Mouse (Mus musculus) induced T-regulatory cell, adult 2 months (primary cell): ENCODE results near the gene Hoxc13.

ENCODE experiments used
- DNase-seq: peaks from one replicate; pipeline ENCODE4 v3.0.0-alpha.2; 2012; ENCODE audit warnings: low read depth

Gene Hoxc13

DNA sequence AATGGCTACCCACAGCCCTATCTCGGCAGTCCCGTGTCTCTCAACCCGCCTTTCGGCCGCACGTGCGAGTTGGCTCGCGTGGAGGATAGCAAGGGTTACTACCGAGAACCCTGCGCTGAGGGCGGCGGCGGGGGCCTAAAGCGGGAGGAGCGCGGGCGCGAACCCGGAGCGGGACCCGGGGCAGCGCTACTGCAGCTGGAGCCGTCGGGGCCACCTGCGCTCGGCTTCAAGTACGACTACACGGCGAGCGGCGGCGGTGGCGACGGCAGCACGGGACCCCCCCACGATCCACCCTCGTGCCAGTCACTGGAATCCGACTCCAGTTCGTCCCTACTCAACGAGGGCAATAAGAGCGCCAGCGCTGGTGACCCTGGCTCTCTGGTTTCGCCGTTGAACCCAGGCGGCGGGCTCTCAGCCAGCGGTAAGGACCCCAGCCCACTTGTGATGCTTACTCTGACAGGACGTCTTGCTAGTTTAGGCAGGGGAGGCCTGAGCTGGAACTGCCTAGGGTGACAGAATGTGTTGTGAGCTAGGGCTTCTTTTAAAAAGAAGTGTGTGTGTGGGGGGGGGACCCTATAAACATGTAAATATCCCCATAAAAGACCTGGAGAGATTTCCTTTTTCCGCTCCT lies 16.2 kb downstream of the Hoxc13 start:
- no peak for DNase-seq

DNA sequence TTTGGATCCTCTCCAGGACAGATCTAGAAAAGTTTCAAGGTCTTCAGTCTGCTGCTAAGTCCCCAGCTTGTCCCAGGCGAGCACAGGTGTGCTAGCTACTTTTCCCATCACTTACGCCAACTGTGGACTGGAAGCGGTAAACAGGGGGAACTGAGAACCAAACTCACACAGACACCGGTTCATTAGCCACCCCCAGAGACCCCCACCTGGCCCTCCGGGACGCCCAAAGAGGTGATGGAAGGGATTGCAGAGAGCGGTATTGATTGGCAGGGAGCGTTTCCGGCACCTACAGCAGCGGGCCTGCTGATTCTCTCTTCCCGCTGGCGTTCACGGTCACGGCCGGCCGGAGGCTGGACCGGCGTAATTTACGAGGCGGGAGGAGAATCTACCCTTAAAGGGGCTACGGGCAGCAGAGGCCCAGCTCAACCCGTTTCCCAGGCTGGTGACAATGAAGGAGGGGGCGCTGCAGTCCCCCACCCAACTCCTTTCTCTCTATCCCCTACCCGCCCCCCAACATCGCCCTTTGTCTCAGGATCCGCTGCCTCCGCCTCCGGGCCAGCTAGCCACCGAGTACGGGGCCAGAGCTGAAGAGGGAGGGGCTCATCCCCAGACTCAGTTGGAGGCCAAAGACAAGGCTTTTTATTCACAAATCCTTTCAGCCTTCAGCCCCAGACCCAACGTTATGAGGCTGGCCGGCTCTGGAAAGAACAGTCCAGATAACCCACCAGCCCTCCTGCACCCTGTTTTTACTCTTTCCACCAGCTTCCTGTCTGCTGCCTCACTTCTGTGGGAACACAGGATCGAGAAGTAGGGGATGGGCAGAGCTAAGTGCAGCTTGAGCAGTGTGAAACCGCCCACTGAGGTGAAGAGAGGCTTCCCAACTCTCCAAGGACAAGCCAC lies 18.6 kb downstream of the Hoxc13 start:
- no peak for DNase-seq

DNA sequence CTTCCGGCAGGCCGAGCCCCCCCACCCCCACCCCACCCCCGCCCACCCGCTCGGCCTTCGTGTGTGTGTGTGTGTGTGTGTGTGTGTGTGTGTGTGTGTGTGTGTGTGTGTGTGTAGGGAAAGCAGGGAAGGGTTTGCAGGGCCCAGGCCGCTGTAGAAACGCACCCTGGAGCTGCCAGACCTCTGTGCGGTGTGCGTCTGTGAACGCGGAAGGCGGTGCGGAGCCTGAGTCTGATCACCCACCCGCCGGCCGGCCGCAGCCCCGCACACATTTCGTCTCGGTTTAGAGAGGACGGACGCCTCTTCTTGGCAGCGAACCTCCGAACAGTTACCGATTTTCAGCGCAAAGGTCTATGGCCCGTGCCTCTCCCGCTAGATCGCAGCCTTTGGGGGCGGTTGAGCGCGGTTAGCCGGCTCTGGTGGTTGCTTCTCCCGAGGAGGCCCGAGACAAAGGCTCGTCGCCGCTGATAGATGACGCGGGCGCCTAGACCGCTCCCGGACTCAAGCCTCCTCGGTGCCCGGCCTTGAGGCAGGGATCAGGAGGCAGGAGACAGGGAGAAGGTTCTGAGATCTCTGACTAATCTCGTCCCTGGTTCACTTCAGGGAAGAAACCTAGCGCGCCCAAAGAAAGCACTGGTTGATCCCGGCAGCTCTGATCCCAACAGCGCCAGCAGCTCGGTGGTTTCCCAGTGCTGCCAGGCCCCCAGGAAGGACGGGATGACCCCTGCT lies 22.0 kb downstream of the Hoxc13 start:
- no peak for DNase-seq

DNA sequence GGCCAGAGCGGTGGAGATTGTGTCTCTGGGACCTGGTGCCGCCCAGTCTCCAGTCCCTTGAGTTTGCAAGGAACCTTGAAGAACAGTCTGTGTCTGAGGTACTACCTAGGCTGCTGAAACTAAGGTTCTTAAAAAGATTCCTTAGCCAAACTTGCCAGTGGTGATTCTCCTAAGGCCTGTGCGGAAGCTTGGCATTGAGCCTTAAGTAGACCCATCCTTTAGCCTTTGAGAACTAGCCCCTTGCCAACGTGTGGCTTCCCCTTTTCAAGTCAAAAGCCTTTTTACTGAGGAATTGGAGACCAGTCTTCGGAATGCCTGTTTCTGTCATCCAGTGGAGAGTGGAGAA lies 22.5 kb downstream of the Hoxc13 start:
- no peak for DNase-seq

DNA sequence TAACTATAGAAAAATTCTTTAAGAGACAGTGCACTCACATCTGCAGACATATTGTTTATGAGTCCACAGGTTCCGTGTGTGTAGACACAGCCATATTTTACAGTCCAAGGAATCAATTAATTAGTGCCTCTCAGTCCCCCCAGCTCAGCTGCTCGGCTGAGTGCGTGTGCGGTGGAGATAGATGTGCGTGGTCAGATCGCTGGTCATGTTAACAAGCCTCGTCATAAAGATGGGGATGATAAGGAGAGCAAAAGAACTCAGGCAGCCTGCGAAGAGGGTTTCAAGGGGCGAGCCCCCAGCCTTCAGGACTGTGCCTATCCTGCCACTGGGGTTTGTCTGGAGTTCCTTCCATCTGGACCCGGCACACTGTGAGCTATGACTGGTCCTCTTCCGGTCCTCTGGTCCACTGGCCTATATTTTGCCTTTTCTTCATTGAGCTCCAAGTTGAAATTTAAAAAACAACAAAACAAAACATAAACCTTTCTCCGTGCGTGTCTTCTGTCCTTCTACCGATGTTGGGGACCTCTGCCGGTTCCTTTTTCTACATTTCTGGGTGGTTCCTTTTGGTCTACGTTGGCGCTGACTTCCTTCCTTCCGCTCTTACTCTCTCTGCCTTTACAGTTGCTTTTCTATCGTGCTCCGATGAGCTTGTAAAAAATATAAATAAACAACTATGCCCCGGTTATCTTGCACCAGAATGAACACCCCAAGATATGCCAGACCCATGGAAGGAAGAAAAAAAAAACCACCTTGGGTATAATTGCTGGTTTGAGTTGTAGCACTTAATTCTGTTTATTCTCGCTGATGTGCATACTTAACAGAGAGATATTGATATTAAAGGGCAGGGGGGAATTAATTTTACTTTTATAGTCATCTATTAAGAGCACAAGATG lies 24.5 kb downstream of the Hoxc13 start:
- no peak for DNase-seq

DNA sequence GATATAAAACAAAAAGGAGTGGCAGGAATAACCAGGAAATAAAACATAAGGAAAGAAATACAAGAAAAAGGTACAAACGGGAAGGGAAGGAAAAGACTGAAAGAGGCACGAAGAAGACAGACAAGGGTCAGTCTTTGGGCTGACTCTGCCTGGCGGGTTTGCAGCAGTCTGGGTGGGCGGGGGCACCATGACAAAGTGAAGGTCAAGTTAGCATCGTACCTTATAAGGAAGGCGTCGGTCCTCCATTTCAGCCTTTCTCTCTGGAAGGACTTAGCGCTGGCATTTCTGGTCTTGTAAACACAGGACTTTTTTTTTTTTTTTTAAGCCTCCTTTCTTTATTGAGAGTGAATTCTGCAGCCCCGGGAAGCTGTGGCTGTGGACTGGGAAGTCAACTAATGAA lies 26.4 kb downstream of the Hoxc13 start:
- DNase-seq = no peak

DNA sequence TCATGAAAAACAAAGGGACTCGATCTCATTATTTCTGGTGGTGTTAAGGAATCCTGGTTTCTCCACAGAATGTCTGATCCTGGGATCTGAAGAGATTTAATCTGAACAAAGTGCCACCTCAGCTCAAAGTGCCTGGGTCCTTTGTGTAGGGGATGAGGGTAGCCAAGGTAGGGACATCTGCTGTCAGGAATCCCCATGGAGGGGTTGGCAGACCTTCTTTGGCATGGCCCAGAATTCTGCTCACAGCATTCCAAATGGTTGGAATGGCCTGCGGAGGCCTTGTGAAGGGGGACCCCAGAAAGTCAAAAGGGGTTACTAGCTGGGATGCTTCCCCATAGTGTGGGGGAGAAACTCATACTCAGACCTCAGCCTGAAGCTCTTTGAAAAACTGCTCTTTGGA lies 27.9 kb downstream of the Hoxc13 start:
- DNase-seq = no peak

DNA sequence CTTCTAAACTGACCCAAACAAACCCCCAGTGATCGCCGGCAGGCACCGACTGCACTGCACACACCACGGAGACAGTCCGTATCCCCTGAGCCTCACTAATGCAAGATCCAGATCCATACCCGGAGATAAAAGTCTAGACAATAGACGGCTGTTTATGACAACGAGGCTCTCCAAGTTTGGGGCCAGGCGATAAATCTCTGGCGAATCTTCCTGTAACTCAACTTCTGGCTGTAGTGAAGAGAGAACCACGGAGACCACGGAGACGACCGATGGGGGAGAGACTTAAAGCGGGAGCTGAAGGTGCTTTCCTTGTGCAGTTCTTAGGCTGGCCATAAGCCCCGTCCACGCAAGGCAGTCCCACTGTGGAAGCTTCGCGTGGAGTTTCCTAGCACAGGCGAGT lies 28.8 kb downstream of the Hoxc13 start:
- no peak for DNase-seq

DNA sequence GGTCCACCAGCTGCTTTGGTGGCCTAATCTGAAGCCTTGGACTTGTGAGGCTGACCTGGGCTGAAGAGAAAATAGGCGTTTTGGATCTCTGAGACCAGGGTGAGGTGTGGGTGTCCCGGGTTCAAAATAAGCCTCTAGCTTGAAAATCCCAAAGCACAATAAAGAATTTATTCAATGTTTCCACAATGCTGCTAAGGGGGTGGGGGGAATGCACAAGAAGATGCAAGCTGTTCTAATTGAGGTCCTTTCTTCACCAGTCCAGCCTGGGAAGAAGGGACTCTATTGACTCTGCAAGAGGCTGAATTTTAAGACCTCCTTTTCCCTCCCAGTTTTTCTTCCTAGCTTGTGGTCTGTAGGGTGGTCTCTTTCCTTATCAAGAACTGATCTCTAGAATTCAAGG lies 30.0 kb downstream of the Hoxc13 start:
- DNase-seq = no peak

DNA sequence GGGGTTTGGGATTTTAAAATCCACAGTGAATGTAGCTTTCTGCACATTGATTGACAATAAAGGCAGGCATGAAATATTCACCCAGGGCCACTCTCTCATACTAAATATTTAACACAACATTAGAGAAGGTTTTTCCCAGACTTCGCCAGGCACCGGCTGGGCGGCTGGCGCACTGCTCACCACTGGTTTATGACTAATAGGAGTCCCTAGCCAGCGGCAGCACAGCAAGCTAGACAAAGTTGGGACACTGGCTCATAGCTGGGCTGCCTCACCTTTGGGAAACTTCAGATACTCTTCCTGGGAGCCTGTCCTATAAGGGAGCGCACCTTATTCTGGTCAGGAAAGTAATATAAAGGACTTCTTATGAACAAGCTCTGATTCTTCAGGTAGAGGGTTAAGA lies 32.7 kb downstream of the Hoxc13 start:
- no peak for DNase-seq

DNA sequence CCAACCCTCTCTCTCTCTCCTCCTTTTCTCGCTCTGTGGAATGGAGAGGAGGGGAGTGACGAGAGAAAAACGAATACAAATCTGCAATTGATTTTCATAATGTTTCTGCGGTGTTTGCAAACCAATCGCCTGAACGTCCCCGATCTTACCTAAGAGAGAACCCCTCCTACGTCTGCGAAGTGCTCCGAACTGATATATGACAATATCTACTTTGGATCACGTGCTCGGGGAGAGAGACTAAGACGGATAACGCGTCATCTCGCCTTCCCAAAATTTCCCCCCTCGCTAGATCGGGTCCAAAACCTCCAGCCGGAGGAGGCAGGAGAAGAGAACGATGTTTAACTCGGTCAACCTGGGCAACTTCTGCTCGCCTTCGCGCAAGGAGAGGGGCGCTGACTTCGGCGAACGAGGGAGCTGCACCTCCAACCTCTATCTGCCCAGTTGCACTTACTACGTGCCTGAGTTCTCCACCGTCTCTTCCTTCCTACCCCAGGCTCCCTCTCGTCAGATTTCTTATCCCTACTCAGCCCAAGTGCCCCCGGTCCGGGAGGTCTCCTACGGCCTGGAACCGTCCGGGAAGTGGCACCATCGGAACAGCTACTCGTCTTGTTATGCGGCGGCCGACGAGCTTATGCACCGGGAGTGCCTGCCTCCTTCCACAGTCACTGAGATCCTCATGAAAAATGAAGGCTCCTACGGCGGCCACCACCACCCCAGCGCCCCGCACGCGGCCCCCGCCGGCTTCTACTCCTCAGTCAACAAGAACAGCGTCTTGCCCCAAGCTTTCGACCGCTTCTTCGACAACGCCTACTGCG lies 33.5 kb downstream of the Hoxc13 start, which contains the start of gene Hoxc11:
Gene Hoxc11, plus strand, starts transcription at position 236 of the 815 bp plus-strand sequence.
- no peak for DNase-seq

DNA sequence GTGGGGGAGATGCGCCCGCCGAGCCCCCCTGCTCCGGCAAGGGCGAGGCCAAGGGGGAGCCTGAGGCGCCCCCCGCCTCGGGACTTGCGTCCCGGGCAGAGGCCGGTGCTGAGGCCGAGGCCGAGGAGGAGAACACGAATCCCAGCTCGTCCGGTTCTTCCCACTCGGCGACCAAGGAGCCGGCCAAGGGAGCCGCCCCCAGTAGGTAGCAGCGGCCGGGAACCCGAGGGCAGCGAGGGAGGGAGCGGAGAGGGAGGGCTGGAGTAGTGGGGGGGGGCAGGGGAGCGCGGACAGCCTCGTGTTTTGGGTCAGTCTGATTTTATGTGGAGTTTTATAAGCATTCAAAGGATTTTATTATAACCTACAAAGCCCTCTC lies 34.1 kb downstream of the Hoxc13 start:
- no peak for DNase-seq

DNA sequence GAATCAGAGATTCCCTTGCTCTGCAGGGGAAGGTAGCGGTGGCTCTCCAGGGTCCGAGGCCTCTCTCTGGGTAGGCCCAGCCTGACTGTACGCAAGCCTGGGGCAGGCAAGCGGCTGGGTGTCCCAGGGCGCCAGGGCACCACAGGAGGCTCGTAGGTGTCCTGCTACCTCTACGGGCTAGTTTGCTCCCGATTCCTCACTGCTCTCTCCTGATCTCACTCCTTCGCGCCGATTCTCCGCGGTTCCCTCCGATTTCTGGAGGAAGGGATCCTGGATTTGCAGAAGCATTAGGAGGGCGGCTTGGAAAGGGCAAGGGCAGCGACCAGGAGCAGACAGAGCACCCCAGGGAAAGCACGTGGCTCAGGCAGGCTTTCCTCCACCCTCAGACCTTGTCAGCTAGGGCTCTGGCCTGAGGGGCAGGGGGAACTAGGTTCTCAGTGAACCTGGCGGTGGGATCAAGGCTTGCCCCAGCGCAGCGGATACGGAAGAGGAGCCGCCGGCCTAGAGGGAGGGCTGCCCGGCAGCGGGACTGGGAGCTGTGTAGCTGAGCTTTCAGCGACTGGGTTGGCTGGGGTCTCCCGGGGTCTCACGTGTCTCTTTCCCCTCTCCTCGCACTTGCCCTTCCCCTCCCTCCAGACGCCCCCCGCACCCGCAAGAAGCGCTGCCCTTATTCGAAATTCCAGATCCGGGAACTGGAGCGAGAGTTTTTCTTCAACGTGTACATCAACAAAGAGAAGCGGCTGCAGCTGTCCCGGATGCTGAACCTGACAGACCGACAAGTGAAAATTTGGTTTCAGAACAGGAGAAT lies 35.1 kb downstream of the Hoxc13 start:
- no peak for DNase-seq

DNA sequence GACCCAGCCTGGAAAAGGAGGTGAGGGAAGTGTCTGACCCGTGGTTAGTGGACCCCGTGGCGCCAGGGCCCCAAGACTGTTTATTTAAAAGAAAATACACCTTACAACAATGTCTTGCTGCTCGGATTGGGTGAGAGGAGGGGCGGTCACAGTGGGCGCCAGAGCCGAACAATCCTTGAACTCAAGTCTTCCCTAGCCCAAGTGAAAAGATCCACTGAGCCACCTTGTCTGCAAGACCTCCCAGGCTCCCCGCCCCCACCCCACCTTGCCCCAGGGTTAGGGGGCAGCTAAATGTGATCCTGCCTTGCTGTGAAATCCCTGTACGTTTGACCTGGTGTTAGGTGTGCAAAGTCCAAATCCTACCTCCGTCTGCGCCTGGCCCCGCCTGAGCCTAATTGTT lies 36.0 kb downstream of the Hoxc13 start:
- DNase-seq = no peak

DNA sequence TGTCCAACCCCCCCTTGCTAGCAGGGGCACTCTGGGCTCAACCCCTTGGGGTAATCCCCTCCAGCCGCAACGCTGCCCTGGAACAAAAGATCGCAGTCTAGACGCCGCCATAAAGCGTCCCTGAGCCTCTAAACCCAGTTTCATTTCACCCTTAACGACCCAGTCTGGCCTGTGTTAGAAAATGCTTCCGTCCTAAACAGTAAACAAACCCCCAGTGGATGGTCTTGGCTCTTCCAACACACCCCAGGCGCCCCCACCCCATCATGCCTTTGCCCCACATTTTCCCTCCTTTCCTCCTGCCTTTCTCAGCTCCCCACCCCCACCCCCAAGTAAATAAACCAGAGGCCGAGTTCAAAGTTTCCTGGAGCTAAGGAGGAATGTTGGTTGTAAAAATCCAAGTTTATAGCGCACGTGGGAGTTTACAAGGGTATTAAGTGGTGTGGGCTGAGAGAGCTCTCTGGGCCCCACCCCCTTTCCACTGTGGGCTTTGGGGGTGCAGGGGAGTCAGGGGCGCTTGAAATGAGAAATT lies 38.8 kb downstream of the Hoxc13 start:
- DNase-seq = no peak

DNA sequence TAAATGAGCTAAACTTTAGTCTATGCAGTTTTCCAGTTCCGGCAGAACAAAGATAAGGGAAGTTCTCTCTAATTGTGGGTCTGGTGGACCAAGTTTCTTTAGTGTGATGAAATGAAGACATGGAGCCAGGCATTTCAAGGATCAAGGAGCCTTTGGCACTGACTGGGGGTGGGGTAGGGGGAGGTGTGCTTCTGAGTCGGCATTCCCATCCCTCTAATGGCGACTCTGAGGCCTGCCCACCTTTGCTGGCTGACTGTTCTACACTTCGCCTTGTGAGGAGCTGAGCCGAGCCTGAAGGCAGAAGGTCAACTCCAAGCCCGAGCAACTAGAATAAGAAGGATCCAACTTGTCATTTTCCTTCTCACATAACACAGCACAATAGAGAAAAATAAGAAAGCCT lies 40.8 kb downstream of the Hoxc13 start:
- DNase-seq = no peak

DNA sequence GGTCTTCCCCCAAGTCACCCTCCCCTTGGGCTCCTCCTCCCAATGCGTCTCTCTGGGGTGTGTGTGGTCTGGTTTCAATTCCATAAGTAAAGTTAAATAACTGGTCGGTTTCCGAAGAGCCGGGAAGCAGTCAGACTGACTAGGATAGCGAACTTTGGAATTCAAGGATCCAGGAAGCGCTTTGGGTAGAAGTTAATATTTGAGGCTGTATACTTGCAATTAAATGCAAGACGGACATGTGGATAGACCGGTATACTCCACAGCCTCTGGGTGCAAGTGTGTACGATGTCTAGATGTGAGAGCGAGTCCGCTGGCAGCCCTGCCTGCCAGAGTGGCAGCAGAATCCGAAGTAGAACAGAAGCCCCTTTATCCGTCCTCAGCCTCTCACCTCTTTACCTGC lies 41.6 kb downstream of the Hoxc13 start:
- no peak for DNase-seq

DNA sequence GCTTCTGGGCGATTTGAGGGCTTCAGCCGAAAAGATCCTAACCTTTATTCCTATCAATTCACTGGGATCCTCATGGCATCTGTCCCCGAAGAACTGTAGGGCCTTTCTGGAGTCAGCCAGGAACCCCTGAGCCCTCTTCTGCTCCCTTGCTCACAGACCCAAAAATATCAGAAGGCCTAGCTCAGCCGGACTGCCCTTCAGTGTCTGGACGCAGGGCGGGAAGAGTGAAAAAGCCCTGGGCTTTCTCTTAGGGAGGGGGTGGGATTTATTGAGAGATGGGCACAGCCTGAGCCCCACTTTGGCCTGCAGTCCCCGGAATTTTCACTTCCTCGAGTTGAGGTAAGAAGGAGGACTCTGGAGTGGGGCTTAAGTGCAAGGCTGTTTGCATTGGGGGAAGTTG lies 42.4 kb downstream of the Hoxc13 start:
- no peak for DNase-seq

DNA sequence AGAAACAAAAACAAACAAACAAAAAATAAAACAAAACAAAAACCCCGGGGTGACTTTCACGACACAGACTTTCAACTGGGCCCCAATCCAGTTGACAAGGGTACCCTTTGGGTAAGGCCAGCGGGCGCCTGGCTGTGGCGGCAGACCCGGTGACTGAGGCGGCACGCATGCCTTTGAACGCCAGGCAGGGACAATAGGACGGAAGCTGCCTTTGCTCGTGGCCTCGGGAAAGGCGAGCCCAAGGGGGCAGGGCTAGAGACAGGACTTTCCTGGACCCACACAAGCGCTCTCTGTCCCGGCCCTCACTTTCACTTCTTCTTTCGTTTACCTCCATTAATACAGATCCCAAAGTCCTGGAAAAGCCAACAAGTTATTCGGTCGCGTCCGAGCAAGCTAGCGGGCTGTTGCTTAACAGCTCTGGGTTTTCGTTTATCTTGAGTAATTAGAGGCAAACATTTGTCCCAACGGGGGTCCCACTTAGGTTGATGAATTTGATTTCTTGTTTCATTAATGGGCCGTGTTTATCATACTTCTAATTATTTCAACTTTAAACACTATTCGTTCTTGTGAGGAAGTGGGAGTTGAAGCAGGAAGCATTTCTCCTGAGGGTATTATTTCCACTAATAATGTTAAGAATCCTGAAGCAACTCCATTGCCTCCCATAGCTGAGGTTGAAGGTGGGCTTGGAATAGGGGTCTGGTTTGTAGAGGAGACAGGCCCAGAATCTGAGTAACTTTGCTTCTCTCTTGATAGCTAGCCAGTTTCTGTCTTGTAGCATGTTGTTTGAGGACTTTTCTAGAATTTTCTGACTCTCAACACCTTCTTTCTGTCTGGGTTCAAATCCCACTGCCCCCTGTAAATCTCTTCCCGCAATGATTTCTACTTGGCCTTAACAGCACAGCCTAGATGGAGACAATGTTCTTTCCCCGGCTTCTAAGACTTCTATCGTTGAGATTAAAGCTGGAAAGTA lies 43.1 kb downstream of the Hoxc13 start:
- no peak for DNase-seq
